In genomic region chr2:167925841-167926800, GRCm38 (mm10) we compare ENCODE assay signal across 9 mouse cellular contexts. TPM values are rescaled to one million over a fixed set of nuclear protein-coding genes. Genes with fewer than 3 reads are reported as not detected.
DNase-seq lines count a peak whose midpoint lies in the region; ATAC-seq lines count a peak whose summit lies in the region.
"Had no signal": no experiment of that assay in that cellular context is flagged by ENCODE, and none has a peak within 500 bp of the region (broad histone marks: within the 10 kb centered on the region; RNA-seq: fewer than 3 reads in every experiment).

No protein-coding gene starts in this region.

- 74% methylated on average over 11 of the region's 11 CpGs for WGBS in heart, embryonic 12.5 days
- WGBS in midbrain, embryonic 12.5 days: 86% methylated on average over 11 of the region's 11 CpGs
- 85% methylated on average over 11 of the region's 11 CpGs for WGBS in midbrain, embryonic 10.5 days
- WGBS in liver, embryonic 13.5 days (ENCODE audit: insufficient replicate concordance): 55% methylated on average over 11 of the region's 11 CpGs
- 85% methylated on average over 11 of the region's 11 CpGs for WGBS in stomach, embryonic 16.5 days

- H3K9ac ChIP-seq in heart, embryonic 12.5 days: no peak overlapping the region
- H3K9ac ChIP-seq in midbrain, embryonic 12.5 days (replicated peaks): no peak overlapping the region
- no peak overlapping the region for H3K9ac ChIP-seq in liver, embryonic 13.5 days
- no peak overlapping the region for H3K9ac ChIP-seq in stomach, embryonic 16.5 days (ENCODE audit: low read length)

- no peak for ATAC-seq in heart, embryonic 12.5 days (ENCODE audit: insufficient number of reproducible peaks, low FRiP score)
- ATAC-seq in midbrain, embryonic 12.5 days (ENCODE audit: low FRiP score, low read depth): no peak
- no peak for ATAC-seq in liver, embryonic 13.5 days (ENCODE audit: low read depth)
- no peak for ATAC-seq in stomach, embryonic 16.5 days (ENCODE audit: insufficient read depth, low FRiP score)

- H3K27ac ChIP-seq in heart, embryonic 12.5 days (ENCODE audit: poor library complexity, severe bottlenecking): no peak overlapping the region; the same call in 1 of the 2 replicates
- H3K27ac ChIP-seq in midbrain, embryonic 12.5 days (replicated peaks): no peak overlapping the region
- H3K27ac ChIP-seq in midbrain, embryonic 10.5 days (replicated peaks): no peak overlapping the region
- peak overlapping the region; percentile 63 for H3K27ac ChIP-seq in liver, embryonic 13.5 days
- peak overlapping the region; percentile 85 for H3K27ac ChIP-seq in stomach, embryonic 16.5 days (ENCODE audit: low read length)

- peak overlapping the region; percentile 75; the same call in 1 of the 2 replicates for H3K4me2 ChIP-seq in heart, embryonic 12.5 days
- H3K4me2 ChIP-seq in midbrain, embryonic 12.5 days (replicated peaks): 0 out of 2 replicates have a peak overlapping the region, but pooled peaks have one; percentile 68
- H3K4me2 ChIP-seq in liver, embryonic 13.5 days: no peak overlapping the region
- peak overlapping the region; percentile 65 for H3K4me2 ChIP-seq in stomach, embryonic 16.5 days (ENCODE audit: low read depth, low read length)

- H3K4me1 ChIP-seq in heart, embryonic 12.5 days (replicated peaks): peaks cover 6% of the 10 kb centered on the region
- 0 out of 2 replicates have a peak, but pooled peaks cover 6% of the 10 kb centered on the region for H3K4me1 ChIP-seq in midbrain, embryonic 12.5 days
- peaks cover 13% of the 10 kb centered on the region for H3K4me1 ChIP-seq in midbrain, embryonic 10.5 days
- peaks cover 47% of the 10 kb centered on the region for H3K4me1 ChIP-seq in liver, embryonic 13.5 days (replicated peaks)
- H3K4me1 ChIP-seq in stomach, embryonic 16.5 days (ENCODE audit: control insufficient read depth, insufficient read depth, low read length): no peaks in the 10 kb centered on the region

- no peaks in the 10 kb centered on the region for H3K9me3 ChIP-seq in heart, embryonic 12.5 days (replicated peaks)
- H3K9me3 ChIP-seq in midbrain, embryonic 12.5 days: no peaks in the 10 kb centered on the region
- no peaks in the 10 kb centered on the region for H3K9me3 ChIP-seq in midbrain, embryonic 10.5 days (replicated peaks)
- H3K9me3 ChIP-seq in liver, embryonic 13.5 days (replicated peaks): no peaks in the 10 kb centered on the region
- H3K9me3 ChIP-seq in stomach, embryonic 16.5 days (replicated peaks; ENCODE audit: control insufficient read depth, low read length): no peaks in the 10 kb centered on the region
- H3K9me3 ChIP-seq: midbrain, embryonic 15.5 days had no signal

- no peak for DNase-seq in heart, postnatal 25 days (ENCODE audit: low spot score)
- DNase-seq in midbrain, embryonic 10.5 days (ENCODE audit: low spot score): no peak
- DNase-seq in liver, embryonic 13.5 days: no peak
- no peak for DNase-seq in cerebellum, adult 18-20 months
- no peak for DNase-seq in adrenal gland, postnatal 36 days

- intact Hi-C loops in heart, postnatal 25 days (cut with DNase I): no loop called here

- no peaks in the 10 kb centered on the region for H3K27me3 ChIP-seq in heart, embryonic 12.5 days (replicated peaks)
- peaks cover 3% of the 10 kb centered on the region; the same call in 1 of the 2 replicates for H3K27me3 ChIP-seq in midbrain, embryonic 12.5 days
- no peaks in the 10 kb centered on the region for H3K27me3 ChIP-seq in midbrain, embryonic 10.5 days (ENCODE audit: low read depth, poor library complexity, severe bottlenecking)
- no peaks in the 10 kb centered on the region for H3K27me3 ChIP-seq in liver, embryonic 13.5 days
- H3K27me3 ChIP-seq in stomach, embryonic 16.5 days (ENCODE audit: control insufficient read depth, insufficient read depth, low read length): no peaks in the 10 kb centered on the region
- H3K27me3 ChIP-seq: midbrain, embryonic 15.5 days had no signal

- no peaks in the 10 kb centered on the region for H3K36me3 ChIP-seq in heart, embryonic 12.5 days
- H3K36me3 ChIP-seq in midbrain, embryonic 12.5 days: no peaks in the 10 kb centered on the region
- H3K36me3 ChIP-seq in midbrain, embryonic 10.5 days: no peaks in the 10 kb centered on the region
- H3K36me3 ChIP-seq in liver, embryonic 13.5 days: no peaks in the 10 kb centered on the region
- H3K36me3 ChIP-seq in stomach, embryonic 16.5 days (ENCODE audit: control insufficient read depth, insufficient read depth, low read length): no peaks in the 10 kb centered on the region
- H3K36me3 ChIP-seq: midbrain, embryonic 15.5 days had no signal

- no peak overlapping the region for H3K4me3 ChIP-seq in heart, embryonic 12.5 days
- H3K4me3 ChIP-seq in midbrain, embryonic 12.5 days: no peak overlapping the region
- H3K4me3 ChIP-seq in midbrain, embryonic 10.5 days: no peak overlapping the region
- no peak overlapping the region for H3K4me3 ChIP-seq in liver, embryonic 13.5 days (replicated peaks)
- no peak overlapping the region for H3K4me3 ChIP-seq in stomach, embryonic 16.5 days (replicated peaks; ENCODE audit: low read length)

RNA-seq across cellular contexts. Expression of gene Ptpn1, which starts 5.7 kb away (rescaled TPM):
- polyA plus RNA-seq in heart, embryonic 12.5 days (2016; fragmentation: Nextera tagmentation; extraction: Ambion mirVana): 59.5 and 63.3 TPM in 2 replicates
- 10 to 100 TPM; 21.9 to 23.4 TPM for total RNA-seq in heart, postnatal 25 days (2021)
- 114 and 117 TPM in 2 replicates for polyA plus RNA-seq in midbrain, embryonic 12.5 days (2016; fragmentation: Nextera tagmentation; extraction: Ambion mirVana)
- polyA plus RNA-seq in midbrain, embryonic 10.5 days (2016; fragmentation: Nextera tagmentation; extraction: Ambion mirVana): 79.2 and 79.8 TPM in 2 replicates
- 35.3 and 43.9 TPM in 2 replicates for polyA plus RNA-seq in liver, embryonic 13.5 days (2015; fragmentation: Nextera tagmentation; extraction: Ambion mirVana)
- 49.5 and 51.3 TPM in 2 replicates for polyA plus RNA-seq in stomach, embryonic 16.5 days (2015; fragmentation: Nextera tagmentation; extraction: Ambion mirVana)
- 10 to 100 TPM; 57.2 to 65.2 TPM for total RNA-seq in adrenal gland, postnatal 36 days (2021)

Comparison
In these comparisons a context has a peak if more than half of its experiments do, and no peak if none do; other contexts are left out.
1. H3K27ac ChIP-seq: peak in liver, embryonic 13.5 days (single experiment) and stomach, embryonic 16.5 days (single experiment); none in heart, embryonic 12.5 days (single experiment), midbrain, embryonic 12.5 days (single experiment) and midbrain, embryonic 10.5 days (single experiment).